Mouse (Mus musculus) right cerebral cortex, postnatal 36 days (tissue): ENCODE results near the gene Ptpn11.

Experiments
- DNase-seq, 2 experiments: peaks; one replicate each; pipeline ENCODE4 v3.0.0; 2022; ENCODE audit warnings: low spot score in 2 of 2, mixed read lengths in 1 of 2

Gene Ptpn11

GRCm38 (mm10) chr5:121184375-121184774 is 6.8 kb downstream of the Ptpn11 start:
- DNase-seq: no peak

DNA sequence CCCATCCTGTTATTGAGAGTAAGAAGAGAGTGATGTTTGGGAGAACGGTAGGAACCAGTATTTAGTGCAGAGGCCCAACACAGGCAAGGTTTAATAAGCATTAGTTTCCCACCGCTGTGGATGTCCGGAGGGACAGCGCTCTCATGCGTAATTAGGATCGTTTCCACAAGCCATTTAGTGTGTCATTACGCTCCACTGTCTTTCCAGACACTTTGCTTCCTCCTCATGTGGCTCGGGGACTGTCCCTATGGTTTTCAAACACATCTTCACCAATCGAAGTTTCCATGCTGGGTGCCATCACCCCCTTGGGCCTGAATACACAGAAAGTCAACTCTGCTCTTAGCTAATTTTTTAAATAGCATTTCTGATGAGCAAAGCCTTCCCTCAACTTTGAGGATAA is 7.9 kb downstream of the Ptpn11 start:
- no peak for DNase-seq

DNA sequence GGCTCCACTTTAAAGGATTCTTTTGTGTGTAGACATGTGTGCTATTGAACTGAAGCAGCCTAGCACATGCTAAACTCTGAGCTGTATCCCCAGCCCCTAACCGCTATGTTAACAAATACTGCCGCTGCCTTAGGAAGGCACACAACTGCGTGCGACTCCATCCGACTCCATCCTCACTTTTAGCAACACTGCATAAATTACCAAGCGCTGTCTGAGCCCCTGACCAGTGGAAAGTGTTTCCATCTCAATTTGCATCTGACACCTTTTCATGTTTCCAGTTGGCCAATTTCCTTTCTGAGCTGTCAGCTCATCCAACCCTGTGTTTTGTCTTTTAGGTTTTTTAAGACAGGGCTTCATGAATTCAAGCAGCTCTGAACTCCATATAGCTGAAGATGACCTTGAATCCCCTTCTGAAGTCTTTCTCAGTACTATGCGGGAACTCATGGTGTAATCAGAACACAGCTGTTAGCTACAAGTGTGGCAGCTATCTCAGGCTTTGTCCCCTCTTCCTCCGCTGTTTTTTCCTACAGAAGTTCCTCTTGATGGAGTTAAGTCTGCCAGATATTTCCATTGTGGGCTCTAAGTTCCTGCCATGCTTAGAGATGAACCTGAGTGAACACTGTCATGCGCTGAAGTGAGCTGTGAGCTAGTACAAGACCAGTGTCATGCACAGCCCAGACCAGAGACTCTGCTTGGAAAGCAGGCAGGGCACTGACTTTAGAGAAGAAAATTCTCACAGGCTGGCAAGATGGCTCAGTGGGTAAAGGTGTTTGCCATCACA is 11.9 kb downstream of the Ptpn11 start:
- DNase-seq: no peak

- no peak for DNase-seq
Observed at GRCm38 (mm10) chr5:121172835-121173234, 18.4 kb downstream of the Ptpn11 start.

- DNase-seq: no peak
Observed at GRCm38 (mm10) chr5:121169588-121169987, 21.6 kb downstream of the Ptpn11 start.

DNA sequence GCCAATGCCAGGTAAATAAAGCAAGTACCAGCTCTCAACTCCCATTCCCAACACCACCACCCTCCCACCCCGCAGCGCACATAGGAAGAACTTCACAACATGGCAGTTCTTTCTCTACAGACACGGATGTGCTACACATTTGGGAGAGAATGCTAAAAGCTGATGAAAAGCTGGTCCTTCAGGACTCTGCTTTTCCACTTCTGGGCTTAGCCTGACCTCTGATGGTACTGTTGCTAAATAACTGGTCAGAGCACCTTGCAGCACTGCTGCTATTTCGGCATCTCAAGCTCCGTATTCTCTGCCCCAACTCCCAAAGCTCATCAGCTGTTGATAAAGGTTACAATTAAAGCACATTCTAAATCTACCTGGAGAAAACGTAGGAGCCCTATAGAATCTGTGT is 24.3 kb downstream of the Ptpn11 start:
- DNase-seq: no peak

DNA sequence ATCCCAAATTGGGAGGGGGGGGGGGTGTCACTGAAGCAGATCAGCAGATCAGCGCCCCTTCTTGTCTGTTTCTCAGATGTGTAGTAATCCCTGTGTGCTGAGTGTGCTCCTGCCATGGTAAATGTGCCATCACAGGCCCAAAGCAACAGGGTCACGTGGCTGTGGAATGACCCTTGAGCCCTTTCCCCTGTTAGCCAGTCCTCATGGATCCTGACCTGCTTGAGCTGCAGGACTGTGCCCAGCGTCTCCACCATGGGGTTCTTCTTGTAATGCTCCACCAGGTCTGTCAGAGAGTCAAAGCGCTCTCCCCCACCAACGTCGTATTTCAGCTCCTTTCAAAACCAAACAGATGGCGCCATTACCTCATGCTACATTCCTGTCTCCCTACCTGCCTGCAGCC is 28.3 kb downstream of the Ptpn11 start:
- no peak for DNase-seq

DNA sequence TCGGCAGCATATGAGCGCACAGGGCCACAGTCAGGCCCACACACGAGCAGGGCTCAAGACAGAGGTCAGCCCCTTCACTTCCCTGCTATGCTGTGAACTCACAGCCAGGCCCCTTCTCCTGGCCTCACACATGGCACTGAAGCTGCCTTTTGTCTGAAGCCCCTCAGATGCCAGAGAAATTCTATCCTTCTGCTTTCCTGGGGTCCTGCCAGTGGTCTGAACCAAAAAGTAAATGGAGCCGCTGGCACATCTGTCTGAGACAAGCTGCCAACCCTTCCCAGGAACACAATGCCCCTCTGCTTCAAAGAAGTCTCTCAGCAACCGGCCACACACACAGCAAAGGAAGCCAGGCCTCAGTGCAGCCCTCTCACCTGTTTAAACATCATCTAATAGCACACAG is 28.9 kb downstream of the Ptpn11 start:
- DNase-seq: no peak

DNA sequence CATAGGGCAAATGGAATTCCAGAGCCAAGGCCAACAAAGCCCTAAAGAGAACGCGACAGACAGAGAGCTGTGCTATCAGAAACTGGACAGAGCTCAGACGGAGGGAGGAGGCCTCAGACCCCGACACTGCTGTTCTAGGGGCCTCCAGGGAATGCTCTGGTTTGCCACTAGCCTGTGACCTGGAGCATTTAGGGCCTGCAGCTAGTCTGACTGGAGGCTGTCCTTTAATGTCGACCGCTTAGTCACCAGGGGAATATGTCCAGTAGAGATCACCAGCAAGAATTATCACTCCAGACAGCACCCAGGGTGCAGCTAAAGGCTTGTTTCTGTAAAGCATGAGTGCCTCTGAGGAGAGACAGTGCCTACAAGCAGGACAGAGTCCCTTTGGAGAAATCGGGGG is 32.2 kb downstream of the Ptpn11 start:
- no peak for DNase-seq

DNA sequence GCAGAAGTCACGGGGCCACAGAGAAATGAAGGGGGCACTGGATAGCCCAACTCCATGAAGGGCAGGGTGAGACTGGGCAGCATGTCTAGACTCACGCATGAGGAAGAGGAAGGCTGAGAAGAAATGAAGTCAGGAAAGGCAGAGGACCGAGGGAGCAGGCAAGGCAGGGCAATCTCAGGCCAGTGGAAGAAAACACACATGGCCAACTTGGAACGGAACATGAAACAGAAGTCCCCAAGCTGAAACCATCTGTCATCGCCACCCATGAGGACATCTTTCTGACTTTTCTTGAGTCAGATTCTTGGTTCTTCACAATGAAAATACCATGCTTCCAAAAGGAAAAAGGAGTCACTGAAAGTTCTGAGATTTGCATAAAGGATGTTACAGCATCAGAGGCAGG is 33.7 kb downstream of the Ptpn11 start:
- no peak for DNase-seq

DNA sequence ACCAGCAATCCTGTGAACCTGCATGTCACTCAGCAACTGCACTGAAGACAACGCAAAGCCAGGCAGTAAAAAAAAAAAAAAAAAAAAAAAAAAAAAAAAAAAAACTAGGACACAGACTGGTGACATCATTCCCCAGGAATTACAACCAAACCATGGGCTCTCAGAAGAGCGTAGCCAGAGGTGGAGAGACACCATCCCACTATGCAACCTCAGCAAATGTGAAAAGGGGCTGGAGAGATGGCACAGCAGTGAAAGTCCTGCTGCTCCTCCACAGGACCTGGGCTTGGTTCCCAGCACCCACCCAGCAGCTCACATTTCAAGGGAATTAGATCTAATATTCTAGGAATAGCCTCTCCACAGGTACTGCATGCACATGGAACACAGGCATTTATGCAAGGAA is 34.2 kb downstream of the Ptpn11 start:
- no peak for DNase-seq

DNA sequence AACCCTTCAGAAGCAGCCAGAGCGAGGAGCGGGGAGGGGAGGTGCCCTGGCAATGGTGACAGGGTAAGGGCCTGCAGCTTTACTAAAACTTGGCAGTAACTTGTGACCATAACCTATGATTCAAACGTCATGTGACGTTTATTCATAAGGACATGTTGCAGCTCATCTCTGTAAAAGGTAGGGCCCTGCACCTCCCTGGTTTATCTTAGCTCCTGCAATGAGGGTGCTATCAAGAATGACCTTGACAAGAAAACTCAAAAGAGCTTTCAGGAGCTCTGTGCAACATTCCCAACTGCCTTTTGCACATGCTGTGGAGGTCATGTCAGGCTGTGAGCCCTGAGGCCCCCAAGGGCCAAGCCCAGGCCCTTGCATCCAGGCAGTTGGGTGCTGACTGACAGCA is 35.1 kb downstream of the Ptpn11 start:
- no peak for DNase-seq

- DNase-seq: no peak
Observed at GRCm38 (mm10) chr5:121150684-121151083, 40.5 kb downstream of the Ptpn11 start.

DNA sequence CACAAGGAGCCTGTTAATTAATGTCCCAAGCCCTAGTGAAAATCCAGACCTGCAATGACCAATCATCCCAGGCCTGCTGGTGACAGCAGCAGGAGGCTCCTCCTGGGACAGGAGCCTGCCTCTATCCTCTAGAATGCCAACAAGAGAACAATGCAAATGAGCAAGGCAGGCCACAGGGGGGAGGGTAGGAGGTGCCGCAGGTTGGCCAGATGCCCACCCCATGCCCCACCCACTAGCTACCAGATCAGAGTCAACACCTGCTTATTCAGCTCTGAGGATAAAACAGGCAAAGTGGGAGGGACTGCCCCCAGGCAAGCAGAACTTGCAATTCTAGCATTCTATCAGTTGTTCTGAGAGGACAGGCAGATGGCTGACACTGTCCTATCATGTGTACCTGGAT is 42.0 kb downstream of the Ptpn11 start:
- DNase-seq: no peak

DNA sequence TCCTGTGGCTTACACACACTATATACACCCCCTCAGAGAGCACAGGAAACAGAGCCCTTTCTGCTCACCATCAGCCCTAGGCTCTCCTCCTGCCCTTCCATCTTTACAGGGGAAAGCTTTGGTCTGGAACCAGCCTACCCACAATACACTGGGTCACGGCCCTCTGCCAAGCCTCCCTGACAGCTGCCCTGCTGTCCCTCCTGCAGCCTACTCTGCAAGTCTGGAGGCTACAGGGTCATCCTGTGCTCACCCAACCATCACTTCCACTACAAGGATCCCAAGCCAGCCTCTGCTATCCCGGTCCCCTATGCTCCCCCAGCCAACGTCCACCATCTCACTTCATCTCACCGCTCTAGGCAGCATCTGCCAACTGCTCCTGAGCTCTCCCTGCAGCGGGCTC is 44.9 kb downstream of the Ptpn11 start:
- no peak for DNase-seq

DNA sequence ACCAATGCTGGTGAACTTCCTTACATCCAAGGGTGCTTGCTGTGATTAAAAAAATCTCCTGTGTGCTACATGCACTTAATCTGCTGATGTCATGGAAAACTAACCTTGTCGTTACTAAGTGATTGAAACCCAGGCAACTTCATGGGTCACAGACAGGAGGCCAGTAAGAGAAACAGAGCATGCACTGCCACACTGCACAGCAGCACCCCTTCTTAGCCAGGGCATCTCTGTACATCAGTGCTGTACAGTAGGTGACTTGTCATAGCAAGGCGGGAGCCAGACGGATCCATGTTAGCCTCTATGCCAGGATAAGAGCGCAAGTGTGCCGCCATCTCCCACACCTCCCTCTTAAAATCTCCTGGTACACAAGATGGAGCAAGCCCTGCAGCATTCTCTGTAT is 45.6 kb downstream of the Ptpn11 start:
- DNase-seq: no peak

GRCm38 (mm10) chr5:121144441-121145238 is 46.6 kb downstream of the Ptpn11 start:
- DNase-seq: no peak

DNA sequence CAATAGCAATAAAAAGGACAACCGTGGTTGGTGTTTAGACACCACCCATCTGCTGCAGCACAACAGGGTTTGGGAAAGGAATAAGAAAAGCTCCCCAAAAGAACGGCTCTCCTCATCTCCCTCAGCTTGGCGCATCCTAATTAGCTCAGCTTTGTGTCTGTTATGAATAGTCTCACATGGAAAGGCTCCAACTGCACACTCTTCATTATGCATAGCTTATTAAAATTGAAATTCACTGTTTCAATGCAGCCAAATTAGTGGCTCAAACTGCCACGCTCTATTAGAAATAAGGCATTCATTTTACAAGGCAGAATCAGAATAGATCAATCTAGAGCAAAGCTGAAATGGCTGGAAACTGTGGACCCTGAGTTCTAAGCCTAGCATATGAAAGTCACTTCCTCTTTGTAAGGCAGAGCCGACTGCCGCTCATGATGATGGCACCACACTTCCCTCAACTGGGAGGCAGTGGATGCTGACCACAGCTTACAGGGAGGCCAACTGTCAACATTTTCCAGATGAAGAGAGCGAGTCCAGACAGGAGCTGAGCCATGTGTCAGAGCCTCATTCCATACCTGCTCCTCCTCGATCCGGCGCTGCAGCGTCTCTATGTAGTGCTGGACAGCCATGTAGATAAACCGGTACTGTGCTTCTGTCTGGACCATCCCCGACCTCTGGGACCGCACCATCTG is 48.6 kb downstream of the Ptpn11 start:
- DNase-seq: no peak

- no peak for DNase-seq
Observed at GRCm38 (mm10) chr5:121140276-121140675, 50.9 kb downstream of the Ptpn11 start.

DNA sequence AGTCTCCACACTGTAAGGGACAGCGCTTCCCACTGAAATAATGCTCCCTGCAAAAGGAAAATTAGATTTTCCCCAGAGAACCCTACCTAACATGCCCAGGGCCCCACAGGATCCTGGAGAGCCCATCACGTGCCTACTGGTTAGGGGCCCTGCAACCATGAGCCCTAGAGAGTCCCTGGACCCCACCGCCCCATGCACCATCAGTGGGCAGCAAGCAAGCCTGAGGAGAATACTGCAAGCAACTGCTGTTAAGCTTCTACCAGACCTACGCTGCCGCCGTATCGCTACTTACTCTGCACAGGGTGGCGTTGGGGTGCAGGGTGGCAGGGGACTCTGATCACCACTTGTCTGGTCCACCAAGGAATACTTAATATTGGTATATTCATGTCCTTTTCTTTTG is 54.1 kb downstream of the Ptpn11 start:
- no peak for DNase-seq

GRCm38 (mm10) chr5:121131801-121132200 is 59.4 kb downstream of the Ptpn11 start:
- DNase-seq: no peak

- DNase-seq: no peak
Observed at GRCm38 (mm10) chr5:121129254-121129653, 61.9 kb downstream of the Ptpn11 start.

DNA sequence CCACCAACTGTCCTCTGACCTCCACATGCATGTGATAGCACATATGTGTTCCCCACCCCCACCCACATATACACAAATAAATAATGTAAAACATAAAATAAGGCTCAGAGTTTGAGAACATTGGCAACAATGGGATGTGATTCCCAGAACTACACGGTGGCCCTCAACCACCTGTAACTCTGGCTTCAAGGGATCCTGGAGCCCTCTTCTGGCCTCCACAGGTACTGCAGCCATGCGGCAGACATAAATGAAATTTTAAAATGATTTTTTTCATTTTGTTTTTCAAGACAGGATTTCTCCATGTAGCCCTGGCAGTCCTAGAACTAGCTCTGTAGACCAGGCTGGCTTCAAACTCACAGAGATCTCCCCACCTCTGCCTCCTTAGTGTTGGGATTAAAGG is 65.1 kb downstream of the Ptpn11 start:
- DNase-seq: no peak
